Mouse (Mus musculus) embryonic fibroblast, embryonic 13.5 days (primary cell): ENCODE data around the gene Klhl31.

Experiments
- CTCF ChIP-seq: IDR thresholded peaks from 2 replicates; pipeline ENCODE4 v1.5.1; 2011; ENCODE audit warnings: mild to moderate bottlenecking, control low read depth, low read length, moderate library complexity, borderline replicate concordance; ENCODE audit not compliant: insufficient read depth
- POLR2A ChIP-seq: IDR thresholded peaks from 2 replicates; pipeline ENCODE4 v1.6.1; 2011; ENCODE audit warnings: low read depth, mild to moderate bottlenecking, control low read depth, low read length, moderate library complexity

DNA sequence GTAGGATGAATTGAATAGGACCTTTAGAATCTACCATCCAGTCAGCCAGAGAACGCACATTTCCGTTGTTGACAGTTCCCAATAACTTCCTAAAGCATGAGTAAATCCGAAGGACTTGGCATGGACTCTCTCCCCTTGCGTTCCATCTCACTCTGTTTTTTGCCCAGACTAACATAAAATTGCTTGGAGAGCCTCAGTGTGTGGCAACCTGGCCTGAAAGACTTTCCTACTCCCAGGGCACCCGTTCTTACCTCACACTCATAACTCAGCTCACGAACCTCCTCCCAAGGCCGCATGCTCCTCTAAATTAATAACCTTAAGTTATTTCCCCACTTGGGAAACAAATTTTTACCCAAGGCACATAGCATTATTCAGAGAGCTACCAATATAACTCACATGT, 48.7 kb upstream of the Klhl31 start:
- TF ChIP-seq POLR2A (no peak), CTCF (no peak)
